Mouse (Mus musculus): Measurements from ENCODE around the gene Cdk7. TPM values are rescaled to one million over a fixed set of nuclear protein-coding genes. Genes with fewer than 3 reads are reported as not detected.
"Not testable (repeated sequence)": the region's sequence is repeated elsewhere in the genome, so short reads cannot be mapped to it uniquely, and the experiment has no call there.

Gene Cdk7
- polyA plus RNA-seq, 1 experiment from 2014 or later = 97.3 TPM

DNA sequence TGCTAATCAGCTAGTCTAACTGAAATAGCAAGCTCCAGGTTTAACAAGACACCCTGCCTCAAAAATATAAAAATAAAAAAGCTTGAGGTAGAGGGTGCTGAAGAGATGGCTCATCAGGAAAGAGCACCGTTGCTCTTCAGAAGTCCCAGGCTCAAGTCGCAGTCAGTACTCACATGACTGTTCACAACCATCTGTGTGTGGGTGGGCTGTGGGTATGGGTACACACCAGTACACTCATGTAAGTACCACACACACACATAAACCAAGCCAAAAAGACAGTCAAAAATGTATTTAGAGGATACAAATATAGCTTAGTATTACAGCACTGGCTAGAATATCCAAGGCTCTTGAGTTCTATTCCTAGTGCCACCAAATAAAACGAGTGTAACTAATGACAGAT lies 15.4 kb upstream of the Cdk7 start:
- H3K4me1 ChIP-seq = peaks cover 12% of the 10 kb centered on the region
- no peak overlapping the region for H3K27ac ChIP-seq (replicated peaks)
- H3K27me3 ChIP-seq (ENCODE audit: low read depth, poor library complexity, severe bottlenecking) = no peaks in the 10 kb centered on the region
- no peak for DNase-seq (ENCODE audit: low spot score)
- no peaks in the 10 kb centered on the region for H3K36me3 ChIP-seq
- 92% methylated on average over 3 of the region's 3 CpGs for WGBS
- H3K9me3 ChIP-seq (replicated peaks) = no peaks in the 10 kb centered on the region
- H3K4me3 ChIP-seq = no peak overlapping the region

DNA sequence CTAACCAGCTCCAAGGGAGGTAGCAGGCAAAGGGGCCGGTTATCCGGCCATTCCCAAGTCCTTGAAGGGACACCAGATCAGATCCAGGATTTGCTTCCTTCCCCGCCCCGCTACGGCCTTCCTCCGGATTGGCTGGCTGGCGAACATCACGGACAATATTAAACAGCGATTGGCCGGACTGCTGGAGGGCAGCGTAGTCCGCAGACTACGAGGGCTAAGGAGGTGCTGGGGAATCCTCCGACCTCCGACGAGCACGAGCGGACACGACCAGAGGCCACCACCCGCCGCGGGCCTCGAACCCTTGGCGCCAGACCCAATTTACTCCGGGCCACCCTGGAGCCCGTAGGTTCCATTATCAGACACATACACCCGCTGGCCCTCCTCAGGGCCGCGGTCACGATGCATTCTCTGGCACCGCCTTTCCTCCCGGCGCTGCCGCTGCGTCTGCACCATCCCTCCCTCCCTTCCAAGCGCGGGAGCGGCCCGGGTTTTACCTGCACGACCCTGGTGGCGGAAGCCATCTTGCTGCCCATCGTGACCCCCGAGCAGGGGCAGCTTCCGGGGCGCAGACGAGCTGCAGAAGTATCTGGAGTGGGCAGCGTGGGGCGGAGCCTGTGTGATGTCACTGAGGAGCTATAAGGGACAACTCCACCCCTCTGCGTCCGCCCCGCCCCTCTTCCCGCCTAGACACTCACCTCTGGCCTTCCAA lies 13.5 kb upstream of the Cdk7 start, which contains the start of gene Mrps36:
Gene Mrps36 (minus strand): TSS at position 624 of the 709 bp plus-strand sequence.
- Histone ChIP-seq H3K4me3 (peak within 1 kb of the TSS; percentile 88), H3K4me1 (peaks cover 12% of the 10 kb centered on the region), H3K36me3 (peaks cover 4% of the 10 kb centered on the region; the same call in 1 of the 2 replicates), H3K27ac (replicated peaks) (peak within 1 kb of the TSS; percentile 97), H3K9me3 (replicated peaks) (no peaks in the 10 kb centered on the region), H3K27me3 (ENCODE audit: low read depth, poor library complexity, severe bottlenecking) (no peaks in the 10 kb centered on the region)
- DNase-seq (ENCODE audit: low spot score) = peak; percentile 94
- under 1% methylated on average over 52 of the region's 52 CpGs for WGBS

DNA sequence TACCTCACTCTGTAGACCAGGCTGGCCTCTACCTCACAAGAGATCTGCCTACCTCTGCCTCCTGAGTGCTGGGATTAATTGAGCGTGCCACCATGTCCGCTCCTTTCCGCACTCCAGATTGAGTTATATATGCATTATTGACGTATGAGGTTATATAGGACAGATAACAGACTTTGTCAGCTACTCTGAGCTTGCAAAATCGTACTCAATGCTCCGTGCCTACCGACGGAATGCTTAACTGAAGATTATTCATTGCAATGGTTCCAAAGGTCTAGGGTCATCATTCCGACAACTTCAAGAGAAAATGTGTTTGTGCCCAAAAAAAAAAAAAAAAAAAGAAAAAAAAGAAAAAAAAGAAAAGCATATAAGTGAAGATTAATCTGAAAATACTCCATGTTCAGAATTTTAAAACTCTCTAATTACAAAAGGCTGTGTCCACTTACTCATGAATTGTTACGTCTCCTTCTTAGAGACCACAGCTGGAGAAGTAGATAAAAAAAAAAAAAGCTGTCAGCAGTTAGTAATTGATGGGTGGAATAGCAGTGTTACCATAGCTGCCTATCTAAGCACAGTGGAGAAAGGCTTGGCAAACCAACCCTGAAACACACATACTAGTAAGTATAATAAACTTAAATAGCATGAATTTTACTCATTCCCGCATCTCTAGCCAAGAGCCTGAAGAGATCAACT lies 12.8 kb upstream of the Cdk7 start:
- 69% methylated on average over 11 of the region's 11 CpGs for WGBS
- H3K27ac ChIP-seq (replicated peaks) = peak overlapping the region; percentile 97

DNA sequence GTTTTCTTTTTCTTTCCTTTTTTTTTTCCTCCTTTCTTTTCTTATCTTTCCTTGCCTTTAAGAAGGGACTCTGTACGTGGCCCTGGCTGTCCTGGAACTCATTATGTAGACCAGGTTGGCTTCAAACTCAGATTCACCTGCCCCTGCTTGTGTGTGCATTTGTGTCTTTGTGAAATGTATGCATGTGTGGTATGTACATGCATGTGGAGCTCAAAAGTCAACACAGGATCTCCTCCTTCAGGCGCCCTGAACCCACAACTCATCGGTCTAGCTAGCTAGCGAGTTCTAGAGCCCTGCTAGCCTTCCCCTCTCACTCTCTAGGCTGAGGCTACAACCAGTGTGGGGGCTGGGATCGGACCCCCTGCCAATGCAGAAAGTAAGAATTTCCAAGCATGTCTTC lies 12.1 kb upstream of the Cdk7 start:
- 89% methylated on average over 5 of the region's 5 CpGs for WGBS
- DNase-seq (ENCODE audit: low spot score) = no peak
- H3K4me3 ChIP-seq = no peak overlapping the region

More for the DNA sequence above, 12.8 kb upstream of the Cdk7 start:
- DNase-seq (ENCODE audit: low spot score) = no peak
- H3K27me3 ChIP-seq (ENCODE audit: low read depth, poor library complexity, severe bottlenecking) = no peaks in the 10 kb centered on the region
- peaks cover 7% of the 10 kb centered on the region for H3K36me3 ChIP-seq
- peak overlapping the region; percentile 88 for H3K4me3 ChIP-seq
- no peaks in the 10 kb centered on the region for H3K9me3 ChIP-seq (replicated peaks)
- H3K4me1 ChIP-seq = peaks cover 12% of the 10 kb centered on the region

DNA sequence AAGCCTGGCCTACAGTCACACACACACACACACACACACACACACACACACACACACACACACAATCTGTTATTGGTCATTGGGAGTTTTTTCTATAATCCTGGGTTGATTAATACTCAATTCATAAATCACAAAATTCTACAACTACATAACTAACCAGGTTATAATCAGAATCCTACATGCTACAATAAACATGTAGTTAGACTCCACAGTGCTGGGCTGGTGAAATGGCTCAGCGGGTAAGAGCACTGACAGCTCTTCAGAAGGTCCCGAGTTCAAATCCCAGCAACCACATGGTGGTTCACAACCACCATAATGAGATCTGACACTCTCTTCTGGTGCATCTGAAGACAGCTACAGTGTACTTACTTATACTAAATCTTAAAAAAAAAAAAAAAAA lies 2.0 kb upstream of the Cdk7 start:
- no peak overlapping the region for H3K27ac ChIP-seq (replicated peaks)
- DNase-seq (ENCODE audit: low spot score) = no peak
- no peak overlapping the region for H3K4me3 ChIP-seq
- H3K27me3 ChIP-seq (ENCODE audit: low read depth, poor library complexity, severe bottlenecking) = no peaks in the 10 kb centered on the region
- H3K9me3 ChIP-seq (replicated peaks) = no peaks in the 10 kb centered on the region
- 90% methylated on average over 2 of the region's 2 CpGs for WGBS
- H3K4me1 ChIP-seq = peaks cover 16% of the 10 kb centered on the region
- peaks cover 43% of the 10 kb centered on the region for H3K36me3 ChIP-seq

More for the DNA sequence above, 12.1 kb upstream of the Cdk7 start:
- Histone ChIP-seq H3K27me3 (ENCODE audit: low read depth, poor library complexity, severe bottlenecking) (no peaks in the 10 kb centered on the region), H3K9me3 (replicated peaks) (no peaks in the 10 kb centered on the region), H3K36me3 (peaks cover 14% of the 10 kb centered on the region), H3K4me1 (peaks cover 12% of the 10 kb centered on the region), H3K27ac (replicated peaks) (no peak overlapping the region)

DNA sequence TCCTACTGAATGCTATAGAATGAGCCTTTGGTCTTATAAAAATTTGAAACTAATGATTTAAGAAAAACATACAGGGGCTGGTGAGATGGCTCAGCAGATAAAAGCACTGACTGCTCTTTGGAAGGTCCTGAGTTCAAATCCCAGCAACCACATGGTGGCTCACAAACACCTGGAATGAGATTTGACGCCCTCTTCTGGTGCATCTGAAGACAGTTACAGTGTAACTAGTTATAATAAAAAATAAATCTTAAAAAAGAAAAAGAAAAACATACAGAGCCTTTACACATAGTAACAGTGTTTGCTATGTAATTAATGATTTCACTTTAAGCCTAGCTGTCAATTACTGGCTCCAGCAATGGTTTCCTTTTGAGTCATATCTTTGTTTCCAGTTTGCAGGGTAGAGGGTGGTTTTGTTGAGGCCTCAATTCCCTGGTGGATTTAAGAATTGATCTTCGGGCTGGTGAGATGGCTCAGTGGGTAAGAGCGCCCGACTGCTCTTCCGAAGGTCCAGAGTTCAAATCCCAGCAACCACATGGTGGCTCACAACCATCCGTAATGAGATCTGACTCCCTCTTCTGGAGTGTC lies 815 bp upstream of the Cdk7 start:
- H3K27me3 ChIP-seq (ENCODE audit: low read depth, poor library complexity, severe bottlenecking); DNase-seq (ENCODE audit: low spot score); H3K9me3 ChIP-seq (replicated peaks): not testable (repeated sequence)
- peaks cover 16% of the 10 kb centered on the region for H3K4me1 ChIP-seq
- H3K36me3 ChIP-seq = peaks cover 47% of the 10 kb centered on the region
- peak overlapping the region; percentile 93 for H3K4me3 ChIP-seq
- H3K27ac ChIP-seq (replicated peaks) = peak overlapping the region; percentile 93
- 92% methylated on average over 6 of the region's 6 CpGs for WGBS

DNA sequence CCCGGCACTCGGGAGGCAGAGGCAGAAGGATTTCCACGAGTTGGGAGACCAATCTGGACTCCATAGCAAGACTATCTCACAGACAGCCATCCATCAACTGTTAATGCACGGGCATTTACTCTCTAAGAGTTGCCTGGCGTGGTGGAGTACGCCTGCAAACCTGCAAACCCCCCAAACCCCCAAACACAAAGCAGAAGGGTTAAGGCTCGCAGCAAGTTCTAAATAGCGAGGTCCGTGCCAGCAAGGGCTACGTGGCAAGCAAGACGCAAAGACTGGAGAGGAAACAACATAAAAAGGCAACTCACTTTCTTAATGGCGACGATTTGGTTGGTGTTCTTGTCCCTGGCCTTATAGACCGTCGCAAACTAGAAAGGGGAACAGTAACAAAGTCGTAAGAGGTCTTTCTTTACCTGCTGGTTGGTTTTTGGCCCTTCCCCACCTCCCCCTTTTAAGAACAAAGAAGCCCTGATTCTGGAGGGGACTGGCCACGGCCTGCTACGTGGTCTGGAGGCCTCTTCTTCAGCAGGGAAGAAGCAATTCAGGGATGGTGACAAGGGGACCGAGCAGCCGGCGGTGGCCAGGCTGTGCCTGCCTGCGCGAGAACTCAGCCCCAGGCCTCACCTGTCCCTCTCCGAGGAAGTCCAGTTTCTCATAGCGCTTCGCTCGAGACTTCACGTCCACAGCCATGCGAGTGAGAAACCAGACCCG lies 432 bp downstream of the Cdk7 start:
- no peaks in the 10 kb centered on the region for H3K9me3 ChIP-seq (replicated peaks)
- H3K4me3 ChIP-seq = peak overlapping the region; percentile 93
- H3K27ac ChIP-seq (replicated peaks) = peak overlapping the region; percentile 93
- H3K4me1 ChIP-seq = peaks cover 16% of the 10 kb centered on the region
- H3K27me3 ChIP-seq (ENCODE audit: low read depth, poor library complexity, severe bottlenecking) = no peaks in the 10 kb centered on the region
- H3K36me3 ChIP-seq = peaks cover 47% of the 10 kb centered on the region
- 2% methylated on average over 30 of the region's 30 CpGs for WGBS
- no peak for DNase-seq (ENCODE audit: low spot score)

DNA sequence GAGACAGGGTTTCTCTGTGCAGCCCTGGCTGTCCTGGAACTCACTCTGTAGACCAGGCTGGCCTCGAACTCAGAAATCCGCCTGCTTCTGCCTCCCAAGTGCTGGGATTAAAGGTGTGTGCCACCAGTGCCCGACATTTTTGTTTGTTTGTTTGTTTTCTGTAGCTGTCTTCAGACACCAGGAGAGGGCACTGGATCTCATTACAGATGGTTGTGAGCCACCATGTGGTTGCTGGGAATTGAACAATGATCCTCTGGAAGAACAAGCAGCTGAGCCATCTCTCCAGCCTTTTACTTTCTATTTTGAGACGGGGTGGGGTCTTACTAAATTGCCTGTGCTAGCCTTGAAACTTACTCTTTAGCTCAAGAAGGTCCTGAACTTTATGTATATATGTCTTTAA lies 2.2 kb downstream of the Cdk7 start:
- H3K4me3 ChIP-seq; H3K27me3 ChIP-seq (ENCODE audit: low read depth, poor library complexity, severe bottlenecking); H3K27ac ChIP-seq (replicated peaks); H3K9me3 ChIP-seq (replicated peaks); DNase-seq (ENCODE audit: low spot score): not testable (repeated sequence)
- 93% methylated on average over 4 of the region's 4 CpGs for WGBS
- H3K4me1 ChIP-seq = peaks cover 16% of the 10 kb centered on the region
- H3K36me3 ChIP-seq = peaks cover 51% of the 10 kb centered on the region

DNA sequence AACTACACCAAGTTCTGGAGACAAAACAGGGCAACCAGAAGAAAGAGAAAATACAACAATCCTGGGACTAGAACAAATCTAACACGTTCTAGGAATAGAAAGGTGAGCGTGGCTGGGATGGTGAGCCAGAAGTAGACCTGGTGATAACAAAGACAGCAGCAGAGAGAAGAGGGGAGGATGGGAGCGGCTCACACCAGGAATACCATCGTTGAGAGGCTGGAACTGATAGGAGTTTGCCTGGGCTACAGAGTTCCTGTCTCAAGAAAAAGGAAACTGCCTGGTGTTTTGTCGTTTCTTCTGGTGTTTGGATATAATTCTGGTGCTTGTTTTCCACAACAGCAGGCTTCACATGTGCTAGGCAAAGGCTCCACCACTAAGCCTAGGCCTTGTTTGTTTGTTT lies 2.7 kb downstream of the Cdk7 start:
- H3K9me3 ChIP-seq (replicated peaks) = no peaks in the 10 kb centered on the region
- H3K27ac ChIP-seq (replicated peaks) = no peak overlapping the region
- H3K36me3 ChIP-seq = peaks cover 53% of the 10 kb centered on the region
- H3K27me3 ChIP-seq (ENCODE audit: low read depth, poor library complexity, severe bottlenecking) = no peaks in the 10 kb centered on the region
- peaks cover 16% of the 10 kb centered on the region for H3K4me1 ChIP-seq
- H3K4me3 ChIP-seq = no peak overlapping the region
- WGBS = 91% methylated on average over 5 of the region's 5 CpGs
- no peak for DNase-seq (ENCODE audit: low spot score)

DNA sequence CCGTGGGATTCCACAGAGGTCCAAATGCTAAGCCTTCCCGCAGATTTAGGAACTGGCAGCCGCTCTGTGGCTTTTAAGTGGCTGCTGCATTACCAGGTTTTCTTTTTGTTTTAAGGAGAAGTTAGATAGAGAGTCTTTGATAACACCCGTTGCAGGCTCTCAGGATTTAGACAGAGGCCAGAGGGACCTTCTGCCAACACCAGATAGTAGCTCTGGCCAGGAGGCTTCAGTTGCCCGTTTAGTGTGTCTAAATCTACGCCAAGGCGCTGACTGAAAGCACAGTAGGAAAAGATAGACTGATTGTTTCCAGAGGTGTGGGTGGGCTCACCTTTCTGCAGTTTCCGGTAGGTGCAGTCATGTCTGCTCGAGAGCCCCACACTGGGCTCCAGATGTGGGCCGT lies 5.5 kb downstream of the Cdk7 start:
- peaks cover 82% of the 10 kb centered on the region for H3K36me3 ChIP-seq
- H3K27me3 ChIP-seq (ENCODE audit: low read depth, poor library complexity, severe bottlenecking) = no peaks in the 10 kb centered on the region
- no peak overlapping the region for H3K4me3 ChIP-seq
- 90% methylated on average over 10 of the region's 10 CpGs for WGBS
- peaks cover 16% of the 10 kb centered on the region for H3K4me1 ChIP-seq
- H3K27ac ChIP-seq (replicated peaks) = no peak overlapping the region
- H3K9me3 ChIP-seq (replicated peaks) = no peaks in the 10 kb centered on the region
- DNase-seq (ENCODE audit: low spot score) = no peak

DNA sequence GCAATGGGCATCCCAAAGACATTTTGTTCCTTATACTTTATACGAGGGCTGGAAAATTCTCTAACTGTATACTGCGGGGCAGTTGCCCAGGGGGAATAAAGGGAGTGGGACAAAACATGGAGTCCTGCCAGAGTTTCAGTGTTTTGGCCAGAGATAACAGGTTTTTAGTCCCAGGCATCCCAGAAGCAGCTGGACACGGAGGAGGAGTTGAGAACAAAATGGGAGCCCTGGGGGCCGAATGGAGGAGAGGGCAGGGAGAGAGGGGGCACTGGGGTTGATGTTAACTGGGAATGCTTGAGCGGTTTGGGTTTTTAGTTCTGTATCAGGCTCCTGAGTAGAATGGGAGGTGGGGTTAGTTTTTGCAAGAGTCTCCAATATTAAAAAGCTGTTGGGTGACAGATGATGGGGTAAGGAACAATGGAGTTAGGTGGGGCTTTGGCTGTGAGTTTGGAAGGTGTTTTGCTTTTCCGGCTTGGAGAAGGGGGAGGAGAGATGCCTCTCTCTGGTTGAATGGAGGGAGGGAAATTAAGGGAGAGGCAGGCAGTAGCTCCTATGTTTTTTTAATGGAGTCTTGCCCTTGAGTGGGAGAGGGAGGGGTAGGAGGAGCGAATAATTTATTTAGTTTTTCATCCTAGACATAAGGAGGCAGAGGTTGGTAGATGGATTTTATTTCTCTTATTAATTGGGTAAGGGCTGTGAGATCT lies 6.5 kb downstream of the Cdk7 start:
- DNase-seq (ENCODE audit: low spot score) = no peak
- WGBS = 88% methylated on average over 7 of the region's 7 CpGs
- H3K27me3 ChIP-seq (ENCODE audit: low read depth, poor library complexity, severe bottlenecking) = no peaks in the 10 kb centered on the region
- no peak overlapping the region for H3K4me3 ChIP-seq
- peaks cover 6% of the 10 kb centered on the region for H3K4me1 ChIP-seq
- no peaks in the 10 kb centered on the region for H3K9me3 ChIP-seq (replicated peaks)
- H3K27ac ChIP-seq (replicated peaks) = no peak overlapping the region
- H3K36me3 ChIP-seq = peaks cover 90% of the 10 kb centered on the region

DNA sequence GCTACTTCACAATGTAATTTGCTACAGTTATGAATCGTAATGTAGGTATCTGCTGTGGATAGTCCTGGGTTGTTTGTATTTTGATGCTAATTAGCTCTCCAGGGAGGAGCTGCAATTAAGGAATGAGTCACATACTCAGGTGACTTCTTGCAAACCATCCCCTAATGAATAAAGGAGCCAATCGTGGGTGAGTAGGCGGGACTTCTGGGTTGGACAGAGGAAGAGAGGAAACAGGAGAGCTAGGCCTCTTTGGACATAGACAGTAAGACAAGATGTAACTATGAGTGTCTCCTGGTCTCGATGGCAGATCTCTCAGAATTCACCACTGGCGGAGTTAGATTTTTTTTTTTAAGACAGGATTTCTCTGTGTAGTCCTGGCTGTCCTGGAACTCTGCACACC lies 9.1 kb downstream of the Cdk7 start:
- H3K4me3 ChIP-seq = no peak overlapping the region
- no peaks in the 10 kb centered on the region for H3K9me3 ChIP-seq (replicated peaks)
- no peak for DNase-seq (ENCODE audit: low spot score)
- no peaks in the 10 kb centered on the region for H3K4me1 ChIP-seq
- H3K36me3 ChIP-seq = peaks cover 89% of the 10 kb centered on the region
- H3K27me3 ChIP-seq (ENCODE audit: low read depth, poor library complexity, severe bottlenecking) = no peaks in the 10 kb centered on the region
- H3K27ac ChIP-seq (replicated peaks) = no peak overlapping the region
- 88% methylated on average over 5 of the region's 5 CpGs for WGBS

Measured in midbrain, embryonic 10.5 days (tissue).